Mouse (Mus musculus) lung, postnatal 14 days (tissue): ENCODE measurements at regions not wholly inside any gene's neighbourhood (a gene's known extent, or its start where the extent isn't known, plus 50 kb on each side); places are given as distances from the start of the nearest gene placed in this dataset.

Experiments
- DNase-seq: peaks from one replicate; pipeline ENCODE4 v3.0.0; 2021

DNA sequence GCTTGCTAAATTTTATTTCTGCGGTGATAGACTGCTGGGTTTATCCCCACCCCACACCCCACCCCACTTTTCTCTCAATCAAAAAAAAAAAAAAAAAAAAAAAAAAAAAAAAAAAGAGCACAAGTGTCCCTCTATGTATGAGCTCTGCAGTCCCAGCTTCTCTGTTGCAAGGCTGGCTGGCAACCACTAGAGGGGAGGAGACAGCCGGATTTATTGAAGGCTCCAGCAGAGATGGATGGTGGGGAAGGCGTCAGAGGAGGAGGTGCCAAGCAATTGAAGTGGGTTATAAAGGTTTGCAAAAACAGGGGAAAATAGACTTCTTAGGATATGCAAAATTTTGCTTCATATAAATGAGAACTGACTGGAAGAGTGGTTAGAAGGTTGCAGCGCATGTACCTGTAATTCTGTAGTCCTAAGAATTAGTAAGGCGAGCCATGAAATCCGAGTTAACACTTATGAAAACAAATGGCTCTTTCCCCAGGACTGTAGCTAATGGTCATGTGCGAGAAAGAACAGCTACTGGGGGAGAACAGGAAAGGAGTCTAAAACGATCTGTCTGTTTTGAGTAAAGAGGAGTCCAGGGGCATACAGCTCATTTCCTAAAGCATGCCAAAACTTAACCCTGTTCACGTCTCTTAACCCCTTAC is 885.1 kb upstream of the Pou3f3 start:
- peak; percentile 8 for DNase-seq

DNA sequence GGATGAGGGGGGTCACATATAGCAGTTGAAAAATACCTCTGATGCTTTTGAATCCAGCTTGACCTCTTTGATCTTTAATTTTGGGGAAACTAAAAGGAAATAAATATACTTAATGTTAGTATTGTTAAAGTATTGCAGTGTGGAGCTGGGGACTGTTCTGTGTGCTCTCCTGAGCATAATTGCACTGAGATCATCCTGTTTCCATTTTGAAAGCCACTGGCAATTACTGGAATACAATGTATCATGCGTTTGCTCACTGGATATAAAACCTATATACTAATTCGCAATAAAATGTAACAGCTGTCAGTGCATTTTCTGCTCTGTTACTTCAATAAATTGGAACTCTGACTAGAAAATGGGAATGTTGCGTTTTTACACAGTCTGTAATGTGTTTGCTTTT is 884.4 kb upstream of the Pou3f3 start:
- no peak for DNase-seq

DNA sequence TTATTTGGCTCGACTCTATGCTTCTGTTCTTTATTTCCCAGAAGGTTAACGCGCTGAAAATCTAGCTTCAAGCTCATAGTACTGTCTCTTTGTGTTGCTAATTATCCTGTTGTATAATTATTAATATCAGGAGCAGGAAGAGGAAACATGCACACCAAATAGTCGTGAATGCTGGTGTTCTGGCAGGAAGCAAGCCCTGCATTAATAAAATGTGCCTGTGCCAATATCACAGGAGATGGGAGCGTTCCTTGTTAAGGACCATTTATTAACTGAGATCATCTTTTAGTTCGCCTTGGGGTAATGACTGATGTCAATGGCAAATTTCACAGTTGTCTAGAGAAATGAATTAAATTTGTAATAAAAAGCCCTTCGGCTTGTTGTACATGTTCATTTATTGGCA is 883.5 kb upstream of the Pou3f3 start:
- DNase-seq: no peak

DNA sequence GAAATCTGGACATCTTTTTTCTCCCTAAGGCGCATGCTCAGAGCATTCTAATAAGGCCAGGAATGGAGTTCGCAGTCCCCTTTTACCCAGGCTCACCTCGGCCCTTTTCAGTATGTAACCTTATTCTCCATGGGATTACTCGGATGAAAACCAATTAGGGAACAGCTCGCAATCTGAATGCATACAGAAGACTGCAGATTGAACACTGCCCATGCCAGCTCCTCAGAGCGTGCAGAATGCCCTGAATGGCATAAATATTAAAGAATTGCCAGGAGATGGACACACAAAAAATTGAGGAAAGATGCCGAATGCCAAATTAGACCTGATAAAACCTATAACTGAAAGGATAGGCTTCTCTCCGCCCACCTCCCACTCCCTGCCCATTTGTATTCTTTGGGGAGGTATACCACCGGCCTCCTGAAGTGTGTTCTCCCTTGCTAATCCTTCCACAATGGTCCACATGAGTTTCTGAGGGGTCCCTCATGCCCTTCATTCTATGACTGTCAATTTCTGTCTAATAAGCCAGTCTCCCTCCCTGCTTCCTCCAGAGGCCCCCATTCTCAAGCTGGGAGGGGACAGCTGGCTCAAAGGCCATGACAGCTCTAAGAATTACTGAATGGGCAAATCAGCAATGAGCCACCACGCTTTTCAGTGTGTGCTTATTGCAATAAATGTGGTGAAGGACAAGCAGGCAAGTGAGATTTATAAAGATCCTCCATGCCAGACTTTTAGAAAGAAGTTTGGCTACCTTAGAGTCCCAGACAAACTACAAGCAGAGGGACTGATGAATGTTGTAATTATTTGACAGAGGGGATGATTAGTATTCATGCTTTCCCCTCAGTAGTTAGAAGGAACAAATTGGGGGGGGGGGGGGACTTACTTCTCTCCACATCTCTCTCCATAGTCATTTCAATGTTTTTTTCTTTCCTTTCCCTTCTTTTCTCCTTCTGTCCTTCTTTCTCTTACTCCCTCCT is 881.2 kb upstream of the Pou3f3 start:
- DNase-seq: no peak

DNA sequence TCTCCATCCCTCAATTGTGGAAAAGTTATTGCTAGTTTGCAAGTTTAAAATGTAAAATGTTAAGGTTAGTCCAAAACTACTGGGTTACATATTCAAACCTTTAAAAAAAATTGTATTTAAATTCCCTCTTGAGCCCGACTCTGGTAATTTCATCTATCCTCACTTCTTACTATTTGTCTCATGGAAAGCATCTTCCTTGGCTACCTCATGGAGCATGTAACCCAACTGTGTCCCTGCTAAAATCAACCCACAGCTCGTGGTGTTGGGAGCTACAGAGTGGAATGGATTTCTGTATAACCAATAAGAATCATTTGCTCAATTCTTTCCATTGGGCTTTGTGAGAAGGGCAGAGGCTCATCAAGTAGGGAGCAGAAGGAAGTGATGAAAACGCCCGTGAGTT is 880.5 kb upstream of the Pou3f3 start:
- no peak for DNase-seq

DNA sequence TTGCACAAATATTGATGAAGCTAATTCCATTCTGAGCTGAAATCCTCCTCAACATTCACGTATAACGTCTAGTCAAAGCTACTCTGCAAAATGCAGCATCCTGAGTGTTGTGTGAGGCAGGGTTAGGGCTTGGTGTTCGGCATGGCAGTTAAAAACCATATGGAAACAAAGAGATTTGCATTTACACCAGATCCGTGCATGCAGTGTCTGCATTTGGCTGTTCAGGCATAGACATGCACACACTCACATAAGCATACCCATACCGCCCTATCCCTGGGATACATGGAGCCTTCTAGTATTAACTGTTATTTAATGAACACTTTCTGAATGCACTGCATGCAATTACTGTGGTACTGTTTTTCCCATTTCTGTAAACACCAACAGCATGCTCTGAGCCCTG is 872.8 kb upstream of the Pou3f3 start:
- no peak for DNase-seq

DNA sequence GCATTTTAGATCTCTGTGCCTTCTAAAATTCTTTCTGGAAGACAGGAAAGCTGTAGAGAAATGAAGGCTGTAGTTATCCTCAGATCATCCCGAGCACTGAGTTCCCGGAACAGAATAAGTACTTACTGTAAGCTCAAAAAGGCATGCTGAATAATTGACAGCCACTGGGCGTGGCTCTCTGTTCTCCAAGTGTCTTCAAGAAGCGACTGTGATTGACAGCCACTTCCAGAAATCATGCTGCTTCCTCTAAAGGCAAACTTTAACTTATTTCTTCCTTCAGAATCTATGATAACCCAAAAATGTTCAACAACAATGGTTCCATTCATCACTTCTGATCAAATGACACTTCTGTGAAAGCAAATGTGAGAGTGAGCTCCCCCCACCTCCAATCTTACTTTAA is 870.3 kb upstream of the Pou3f3 start:
- no peak for DNase-seq

DNA sequence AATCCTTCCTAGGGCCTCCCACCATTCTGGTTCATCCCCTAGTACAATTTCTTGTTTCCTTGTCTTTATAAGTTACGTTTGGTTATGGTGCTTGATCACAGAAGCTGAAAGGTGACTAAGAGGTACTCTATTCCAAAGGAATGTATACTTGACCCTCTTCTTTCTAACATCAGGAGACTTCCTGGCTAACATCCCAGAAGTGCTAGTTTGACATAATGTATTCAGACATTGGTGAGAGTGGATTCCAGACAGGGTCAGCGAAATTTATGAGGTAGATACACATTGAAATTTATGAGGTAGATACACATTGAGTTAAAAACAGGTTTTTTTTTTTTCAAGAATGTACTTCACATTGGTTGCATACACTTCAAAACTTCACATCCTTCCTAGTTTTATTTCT is 863.9 kb upstream of the Pou3f3 start:
- DNase-seq: no peak
